In the genomic region with DNA sequence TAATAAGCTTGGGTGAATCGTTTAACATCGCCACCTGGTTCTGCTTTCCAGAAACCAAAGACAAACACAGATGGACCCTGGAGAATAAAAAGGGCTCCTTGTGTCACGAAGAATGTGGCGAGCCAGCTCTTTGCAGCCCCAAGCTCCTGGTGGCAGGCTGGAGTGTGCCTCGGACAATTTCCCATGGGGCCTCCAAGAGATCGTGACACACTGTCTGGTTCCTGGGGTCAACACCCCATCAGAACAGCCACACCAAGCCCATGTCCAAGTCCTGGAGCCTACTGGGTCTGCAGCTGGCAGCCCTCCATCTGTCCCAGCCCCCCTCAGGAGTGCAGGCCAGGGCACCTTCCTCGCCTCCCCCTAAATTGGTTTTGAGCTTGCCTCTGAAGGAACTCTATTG, we compare ENCODE assay signal across 8 mouse cellular contexts. TPM values are rescaled to one million over a fixed set of nuclear protein-coding genes. Genes with fewer than 3 reads are reported as not detected.
A peak's percentile ranks its signal among the peaks of the same experiment; 100 is the strongest.
DNase-seq lines count a peak whose midpoint lies in the region; ATAC-seq and TF ChIP-seq lines count a peak whose summit lies in the region.

No protein-coding gene starts in this region.

- peaks cover 3% of the 10 kb centered on the region; the same call in 1 of the 2 replicates for H3K36me3 ChIP-seq in heart, embryonic 10.5 days
- no peaks in the 10 kb centered on the region for H3K36me3 ChIP-seq in E14TG2a.4 (ENCODE audit: insufficient read depth, low read length)
- no peaks in the 10 kb centered on the region for H3K36me3 ChIP-seq in embryonic facial prominence, embryonic 10.5 days (replicated peaks)
- no peaks in the 10 kb centered on the region for H3K36me3 ChIP-seq in intestine, postnatal 0 days (ENCODE audit: control insufficient read depth, insufficient read depth)
- no peaks in the 10 kb centered on the region for H3K36me3 ChIP-seq in midbrain, embryonic 11.5 days (ENCODE audit: control insufficient read depth, insufficient read depth, low read length)

- WGBS in heart, embryonic 10.5 days, result 27% methylated on average over 7 of the region's 7 CpGs
- 14% methylated on average over 7 of the region's 7 CpGs for WGBS in embryonic facial prominence, embryonic 10.5 days
- 11% methylated on average over 7 of the region's 7 CpGs for WGBS in intestine, postnatal 0 days
- WGBS in midbrain, embryonic 11.5 days, result 25% methylated on average over 7 of the region's 7 CpGs

- peaks cover 13% of the 10 kb centered on the region; the same call in 1 of the 2 replicates for H3K27me3 ChIP-seq in heart, embryonic 10.5 days (ENCODE audit: insufficient read depth, poor library complexity, severe bottlenecking)
- peaks cover 10% of the 10 kb centered on the region for H3K27me3 ChIP-seq in E14TG2a.4 (ENCODE audit: insufficient read depth, low read length)
- no peaks in the 10 kb centered on the region for H3K27me3 ChIP-seq in embryonic facial prominence, embryonic 10.5 days (replicated peaks; ENCODE audit: low read depth, poor library complexity, severe bottlenecking)
- no peaks in the 10 kb centered on the region for H3K27me3 ChIP-seq in intestine, postnatal 0 days (replicated peaks; ENCODE audit: control insufficient read depth, insufficient read depth, low read length)
- H3K27me3 ChIP-seq in midbrain, embryonic 11.5 days (ENCODE audit: control insufficient read depth, insufficient read depth, low read length), result no peaks in the 10 kb centered on the region

- no peaks in the 10 kb centered on the region for H3K9me3 ChIP-seq in heart, embryonic 10.5 days
- no peaks in the 10 kb centered on the region for H3K9me3 ChIP-seq in E14TG2a.4 (ENCODE audit: low read length)
- H3K9me3 ChIP-seq in embryonic facial prominence, embryonic 10.5 days, result no peaks in the 10 kb centered on the region
- no peaks in the 10 kb centered on the region for H3K9me3 ChIP-seq in intestine, postnatal 0 days (ENCODE audit: control insufficient read depth)
- H3K9me3 ChIP-seq in midbrain, embryonic 11.5 days (ENCODE audit: control insufficient read depth, low read length), result no peaks in the 10 kb centered on the region

- intact Hi-C loops in heart, postnatal 14 days (cut with DNase I), result no loop called here

- H3K4me1 ChIP-seq in heart, embryonic 10.5 days, result peaks cover 33% of the 10 kb centered on the region
- H3K4me1 ChIP-seq in E14TG2a.4 (replicated peaks; ENCODE audit: low read depth, low read length), result peaks cover 35% of the 10 kb centered on the region
- H3K4me1 ChIP-seq in embryonic facial prominence, embryonic 10.5 days, result peaks cover 37% of the 10 kb centered on the region
- H3K4me1 ChIP-seq in intestine, postnatal 0 days (replicated peaks; ENCODE audit: control insufficient read depth, insufficient read depth, low read length), result peaks cover 6% of the 10 kb centered on the region
- H3K4me1 ChIP-seq in midbrain, embryonic 11.5 days (ENCODE audit: control insufficient read depth, insufficient read depth, low read length), result peaks cover 15% of the 10 kb centered on the region

- no peak for DNase-seq in heart, embryonic 10.5 days (ENCODE audit: low spot score)
- no peak for DNase-seq in heart, postnatal 14 days
- no peak for DNase-seq in embryonic facial prominence, embryonic 10.5 days (ENCODE audit: low spot score)
- no peak for DNase-seq in midbrain, embryonic 11.5 days (ENCODE audit: low spot score, missing footprints)
- DNase-seq in ovary, adult 18-20 months (ENCODE audit: low spot score), result no peak
- no peak for DNase-seq in layer of hippocampus, adult 9-11 months

- H3K9ac ChIP-seq in intestine, postnatal 0 days (ENCODE audit: low read depth, low read length), result peak overlapping the region; percentile 60
- H3K9ac ChIP-seq in midbrain, embryonic 11.5 days (ENCODE audit: low read length), result peak overlapping the region; percentile 84

- H3K4me2 ChIP-seq in intestine, postnatal 0 days (replicated peaks; ENCODE audit: low read depth), result peak overlapping the region; percentile 76
- peak overlapping the region; percentile 93 for H3K4me2 ChIP-seq in midbrain, embryonic 11.5 days

- ATAC-seq in intestine, postnatal 0 days, result peak; percentile 17
- peak; percentile 33 for ATAC-seq in midbrain, embryonic 11.5 days (ENCODE audit: low FRiP score)

- TF ChIP-seq CTCF in E14TG2a.4 (conservative IDR thresholded peaks at IDR 0.05; ENCODE audit: low read length), result no peak
- TF ChIP-seq CTCF in intestine, postnatal 0 days (IDR thresholded peaks at IDR 0.05; ENCODE audit: low read depth), result no peak; the same call in 1 of the 2 replicates

- peak overlapping the region; percentile 92 for H3K27ac ChIP-seq in heart, embryonic 10.5 days
- H3K27ac ChIP-seq in embryonic facial prominence, embryonic 10.5 days (replicated peaks), result peak overlapping the region; percentile 90
- peak overlapping the region; percentile 60 for H3K27ac ChIP-seq in intestine, postnatal 0 days (ENCODE audit: low read depth, low read length)
- peak overlapping the region; percentile 61 for H3K27ac ChIP-seq in midbrain, embryonic 11.5 days (ENCODE audit: low read depth, low read length)

- H3K4me3 ChIP-seq in heart, embryonic 10.5 days, result peak overlapping the region; percentile 69
- peak overlapping the region; percentile 83 for H3K4me3 ChIP-seq in E14TG2a.4 (replicated peaks; ENCODE audit: low read length)
- H3K4me3 ChIP-seq in embryonic facial prominence, embryonic 10.5 days, result peak overlapping the region; percentile 70
- H3K4me3 ChIP-seq in intestine, postnatal 0 days (ENCODE audit: low read depth, low read length), result peak overlapping the region; percentile 55
- H3K4me3 ChIP-seq in midbrain, embryonic 11.5 days (ENCODE audit: low read depth, low read length), result peak overlapping the region; percentile 53

RNA-seq across cellular contexts. Expression of gene Tldc1, which starts 0.5 kb away (rescaled TPM):
- 14.5 and 19.8 TPM in 2 replicates for polyA plus RNA-seq in heart, embryonic 10.5 days (2016; fragmentation: Nextera tagmentation; extraction: Ambion mirVana)
- 10 to 100 TPM; 11.6 to 14.6 TPM for total RNA-seq in heart, postnatal 14 days (2021)
- 12.8 and 14.5 TPM in 2 replicates for polyA plus RNA-seq in embryonic facial prominence, embryonic 10.5 days (2016; fragmentation: Nextera tagmentation; extraction: Ambion mirVana)
- 7.7 and 8.4 TPM in 2 replicates for polyA plus RNA-seq in intestine, postnatal 0 days (2015; fragmentation: Nextera tagmentation; extraction: Ambion mirVana)
- 6.8 and 7.1 TPM in 2 replicates for polyA plus RNA-seq in midbrain, embryonic 11.5 days (2014; fragmentation: Nextera tagmentation; extraction: Ambion mirVana)
